Mouse (Mus musculus) E14TG2a.4 (cell line): ENCODE data around the gene Adgb.

ENCODE experiments used
- CTCF ChIP-seq: conservative IDR thresholded peaks from 2 replicates; pipeline ENCODE4 v1.5.1; 2014; ENCODE audit warnings: low read length
- NANOG ChIP-seq: IDR thresholded peaks from 2 replicates; pipeline ENCODE4 v1.6.1; 2014; ENCODE audit warnings: borderline replicate concordance, low read length, mixed read lengths
- POU5F1 ChIP-seq: IDR thresholded peaks from 2 replicates; pipeline ENCODE4 v1.6.1; 2014; ENCODE audit warnings: low read length, borderline replicate concordance

DNA sequence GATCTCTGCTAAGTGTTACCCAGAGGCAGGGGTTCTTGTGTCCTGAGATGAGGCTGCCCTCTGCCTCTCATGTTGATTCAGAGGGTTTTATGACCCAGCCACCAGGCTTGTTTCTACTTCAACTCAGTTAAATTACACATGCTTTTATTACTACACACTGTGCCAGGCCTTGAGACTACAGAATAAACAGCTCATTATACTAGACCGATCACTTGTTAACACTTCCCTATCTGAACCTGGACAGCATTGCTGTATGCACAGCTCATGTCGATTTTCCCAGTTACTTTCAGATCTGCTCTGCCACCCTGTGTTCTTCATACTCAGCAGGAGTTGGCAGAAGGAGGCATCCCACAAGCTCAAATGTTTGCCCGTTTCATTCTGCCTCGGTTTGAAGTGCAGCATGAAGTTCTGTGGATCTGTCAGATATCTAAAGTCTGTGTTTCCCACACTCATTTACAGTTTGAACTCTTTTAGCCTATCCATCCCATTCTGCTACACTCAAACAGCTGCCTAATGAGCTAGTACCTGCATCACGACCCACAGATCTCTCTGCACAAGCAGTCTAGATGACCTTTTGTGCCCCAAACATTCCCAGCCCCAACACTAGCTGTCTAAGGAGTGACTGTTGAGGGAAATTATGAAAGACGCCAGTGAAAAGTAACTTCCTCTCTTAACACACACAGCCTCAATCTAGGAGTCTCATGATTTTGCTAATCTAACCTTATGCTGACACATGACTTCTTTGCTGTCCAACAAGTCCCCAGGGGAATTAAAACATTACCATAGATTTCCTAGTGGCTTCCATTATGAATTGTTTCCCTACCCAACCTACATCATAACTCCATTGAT lies 3.2 kb downstream of the Adgb start:
- no peak for TF ChIP-seq CTCF
- no peak for TF ChIP-seq POU5F1
- no peak for TF ChIP-seq NANOG
